Mouse (Mus musculus) mesoderm, embryonic 11.5 days (tissue): ENCODE measurements around the gene Wdr24.

Experiments
- DNase-seq: peaks from one replicate; pipeline ENCODE4 v3.0.0-alpha.2; 2012; ENCODE audit warnings: low read depth, low spot score

The Wdr24 gene

GRCm38 (mm10) chr17:25877025-25877424, 53.6 kb downstream of the Wdr24 start:
- DNase-seq = no peak

DNA sequence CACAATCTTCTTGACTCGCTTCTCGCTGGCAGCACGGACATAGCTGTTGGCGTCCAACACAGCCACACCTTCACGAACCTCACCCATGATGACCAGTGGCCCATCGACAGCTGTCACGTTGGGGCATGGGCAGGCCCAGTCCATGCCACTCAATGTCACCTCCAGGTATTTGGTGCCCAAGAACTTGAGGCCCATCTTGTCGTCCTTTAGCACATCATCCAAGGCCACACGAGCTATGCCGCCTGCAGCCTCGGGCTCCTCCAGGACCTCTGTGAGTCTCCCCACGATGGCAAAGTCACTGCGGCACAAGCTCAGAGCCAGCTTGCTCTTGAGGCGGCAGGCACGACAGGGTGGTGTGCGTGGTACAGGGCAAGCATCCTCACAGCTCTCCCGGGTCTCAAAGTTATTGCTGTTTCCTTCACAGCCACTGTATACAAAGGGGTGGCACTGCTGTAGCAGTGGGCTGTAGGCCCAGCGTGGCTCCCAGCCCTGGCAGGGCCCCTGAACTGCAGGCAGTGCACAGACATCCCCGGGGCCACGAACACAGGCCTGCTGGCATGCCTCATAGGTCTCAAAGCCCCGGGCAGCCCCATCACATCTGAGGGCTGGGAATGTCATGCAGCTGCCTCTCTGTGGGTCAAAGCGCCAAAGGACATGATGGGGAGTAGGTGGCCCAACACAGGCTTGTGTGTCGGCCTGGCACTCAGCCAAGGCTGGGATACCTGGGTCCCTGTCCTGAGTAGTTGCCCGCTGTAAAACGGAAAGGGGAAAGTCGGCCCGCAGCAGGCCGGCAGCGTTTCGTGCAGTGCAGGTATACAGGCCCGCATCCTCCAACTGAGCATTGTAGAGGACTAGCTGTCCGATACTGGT, 54.5 kb downstream of the Wdr24 start:
- DNase-seq = no peak
